Mouse (Mus musculus) neural tube, embryonic 15.5 days (tissue): ENCODE results near the gene Mecom. TPM values are rescaled to one million over a fixed set of nuclear protein-coding genes. Genes with fewer than 3 reads are reported as not detected.
"Not testable (repeated sequence)": the region's sequence is repeated elsewhere in the genome, so short reads cannot be mapped to it uniquely, and the experiment has no call there.

Experiments
- ATAC-seq: fragments of 200-750 bp; cut with Nextera tagmentation; 2 replicates; pipeline ENCODE4 v1.8.0; 2017; ENCODE audit warnings: mild to moderate bottlenecking, moderate TSS enrichment, moderate library complexity; ENCODE audit not compliant: low FRiP score
- H3K27ac ChIP-seq: fragments of 300-500 bp; sonication (generic); replicated peaks from 2 replicates; pipeline ENCODE4 v1.5.1; 2015; ENCODE audit warnings: mild to moderate bottlenecking, inconsistent platforms
- H3K27me3 ChIP-seq: fragments of 300-500 bp; sonication (generic); replicated peaks from 2 replicates; pipeline ENCODE4 v1.6.1; 2015; ENCODE audit warnings: inconsistent platforms
- H3K36me3 ChIP-seq: fragments of 300-500 bp; sonication (generic); 2 replicates; pipeline ENCODE4 v1.6.1; 2015; ENCODE audit warnings: inconsistent platforms
- H3K4me1 ChIP-seq: fragments of 300-500 bp; sonication (generic); 2 replicates; pipeline ENCODE4 v1.6.1; 2015; ENCODE audit warnings: inconsistent platforms
- H3K4me2 ChIP-seq: fragments of 300-500 bp; sonication (generic); 2 replicates; pipeline ENCODE4 v1.6.1; 2015; ENCODE audit warnings: inconsistent platforms, mild to moderate bottlenecking, moderate library complexity
- H3K4me3 ChIP-seq: fragments of 300-500 bp; sonication (generic); replicated peaks from 2 replicates; pipeline ENCODE4 v1.5.1; 2015; ENCODE audit warnings: mild to moderate bottlenecking, inconsistent platforms
- H3K9ac ChIP-seq: fragments of 300-500 bp; sonication (generic); replicated peaks from 2 replicates; pipeline ENCODE4 v1.6.1; 2015; ENCODE audit warnings: mild to moderate bottlenecking, inconsistent platforms
- H3K9me3 ChIP-seq: fragments of 300-500 bp; sonication (generic); replicated peaks from 2 replicates; pipeline ENCODE4 v1.6.1; 2016; ENCODE audit warnings: inconsistent platforms
- WGBS: fragments of 180-500 bp; shearing (Covaris S2); methylation state at CpG from one replicate; pipeline ENCODE4 v1.1.7; 2015; ENCODE audit warnings: mixed read lengths; 5-methylcytosine and 5-hydroxymethylcytosine counted together
- polyA plus RNA-seq: library from polyadenylated mRNA; unstranded; fragments of >200 nt; fragmentation: Nextera tagmentation; extraction: Ambion mirVana; gene quantifications from 2 replicates; pipeline ENCODE4 v1.2.1, GENCODE M21; 2015

Gene Mecom
- polyA plus RNA-seq: 5.2 and 5.5 TPM in 2 replicates

GRCm38 (mm10) chr3:30547908-30548307, at the start of gene Mecom:
TSS of gene Mecom (minus strand) at chr3:30548008.
- WGBS: 83% methylated on average over 3 of the region's 3 CpGs
- no peaks in the 10 kb centered on the region for H3K27me3 ChIP-seq
- no peak within 1 kb of the TSS for H3K4me3 ChIP-seq
- no peaks in the 10 kb centered on the region for H3K9me3 ChIP-seq
- H3K4me2 ChIP-seq: peak within 1 kb of the TSS; percentile 9; the same call in 1 of the 2 replicates
- H3K27ac ChIP-seq: no peak within 1 kb of the TSS
- no peak within 1 kb of the TSS for H3K9ac ChIP-seq
- H3K4me1 ChIP-seq: peaks cover 4% of the 10 kb centered on the region; the same call in 1 of the 2 replicates
- ATAC-seq: no peak
- H3K36me3 ChIP-seq: no peaks in the 10 kb centered on the region

DNA sequence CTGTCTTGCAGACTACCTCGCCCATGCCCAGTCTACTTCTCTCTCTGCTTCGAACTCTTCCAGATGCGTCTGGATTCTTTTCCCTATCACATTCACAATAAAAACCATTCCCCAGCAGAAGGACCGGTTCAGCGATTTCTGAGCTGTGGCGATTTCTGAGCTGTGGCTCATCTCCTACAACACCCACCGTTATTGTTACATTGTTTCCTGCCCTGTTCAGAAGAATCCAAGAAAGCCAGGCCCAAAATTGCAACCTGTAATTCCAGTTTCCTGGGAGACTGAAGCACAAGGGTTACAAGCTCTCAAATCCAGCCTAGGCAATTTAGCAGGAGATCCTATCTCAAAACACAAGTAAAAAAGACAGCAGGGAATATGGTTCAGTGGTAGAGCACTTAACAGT, 49.5 kb upstream of the Mecom start:
- 88% methylated on average over 7 of the region's 7 CpGs for WGBS

DNA sequence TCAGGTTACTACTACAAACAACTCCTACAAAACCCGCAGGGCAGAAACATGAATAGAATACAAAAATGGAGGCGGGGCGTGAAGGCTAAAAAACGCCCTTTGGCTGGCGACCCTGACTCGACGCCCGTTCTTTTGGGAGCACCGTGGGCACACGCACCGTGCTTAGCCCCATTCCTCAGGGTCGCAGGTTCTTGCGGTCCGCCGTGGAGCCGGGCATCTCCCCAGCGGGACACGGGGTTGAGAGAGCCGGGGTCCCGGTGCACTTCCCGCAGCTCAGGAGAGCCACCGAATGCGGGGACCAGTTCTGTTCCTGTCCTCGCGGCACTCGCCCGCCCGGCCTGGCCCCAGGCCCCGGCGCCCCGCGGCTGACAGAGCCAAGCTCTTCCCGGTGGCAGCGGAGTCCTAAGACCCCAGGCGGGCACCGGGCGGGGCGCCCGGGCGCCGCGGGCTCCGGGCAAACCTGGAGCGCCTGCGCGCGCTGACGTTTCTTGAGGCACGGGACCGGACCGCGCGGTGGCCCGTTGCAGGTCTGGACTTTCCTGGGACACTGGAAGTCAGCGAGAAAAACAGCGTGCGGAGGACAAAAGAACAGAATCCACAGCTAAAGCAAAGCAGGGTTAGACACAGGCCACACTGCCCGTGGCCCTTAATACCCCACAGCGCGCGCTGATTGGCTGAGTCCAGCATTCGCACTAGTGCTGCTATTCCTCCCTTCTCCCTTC, 47.5 kb upstream of the Mecom start:
- Histone ChIP-seq H3K36me3 (no peaks in the 10 kb centered on the region), H3K9ac (peak overlapping the region; percentile 90), H3K9me3 (no peaks in the 10 kb centered on the region), H3K4me2 (peak overlapping the region; percentile 74), H3K4me3 (peak overlapping the region; percentile 82), H3K4me1 (peaks cover 26% of the 10 kb centered on the region), H3K27me3 (no peaks in the 10 kb centered on the region), H3K27ac (peak overlapping the region; percentile 84)
- under 1% methylated on average over 62 of the region's 62 CpGs for WGBS
- ATAC-seq: peak; percentile 71

More for the DNA sequence above, 49.5 kb upstream of the Mecom start:
- Histone ChIP-seq H3K4me1 (peaks cover 26% of the 10 kb centered on the region), H3K27me3 (no peaks in the 10 kb centered on the region), H3K9me3 (no peaks in the 10 kb centered on the region), H3K9ac (no peak overlapping the region), H3K4me3 (no peak overlapping the region), H3K4me2 (no peak overlapping the region), H3K36me3 (no peaks in the 10 kb centered on the region), H3K27ac (no peak overlapping the region)
- ATAC-seq: no peak

GRCm38 (mm10) chr3:30593719-30594485, 46.1 kb upstream of the Mecom start:
- no peak for ATAC-seq
- 74% methylated on average over 4 of the region's 4 CpGs for WGBS
- H3K4me2 ChIP-seq: no peak overlapping the region
- no peaks in the 10 kb centered on the region for H3K36me3 ChIP-seq
- H3K27me3 ChIP-seq: no peaks in the 10 kb centered on the region
- H3K4me1 ChIP-seq: peaks cover 13% of the 10 kb centered on the region
- no peaks in the 10 kb centered on the region for H3K9me3 ChIP-seq
- H3K4me3 ChIP-seq: no peak overlapping the region
- no peak overlapping the region for H3K9ac ChIP-seq
- H3K27ac ChIP-seq: no peak overlapping the region

- no peak overlapping the region for H3K4me3 ChIP-seq
- no peak overlapping the region for H3K9ac ChIP-seq
- WGBS: 2% methylated on average over 2 of the region's 2 CpGs
- H3K27ac ChIP-seq: no peak overlapping the region
- no peak overlapping the region for H3K4me2 ChIP-seq
- no peaks in the 10 kb centered on the region for H3K27me3 ChIP-seq
- H3K36me3 ChIP-seq: no peaks in the 10 kb centered on the region
- H3K9me3 ChIP-seq: no peaks in the 10 kb centered on the region
- peaks cover 12% of the 10 kb centered on the region for H3K4me1 ChIP-seq
- 0 out of 2 replicates have a peak, but pooled peaks have one; percentile 40 for ATAC-seq
Measured at GRCm38 (mm10) chr3:30592418-30592853, 44.6 kb upstream of the Mecom start.

DNA sequence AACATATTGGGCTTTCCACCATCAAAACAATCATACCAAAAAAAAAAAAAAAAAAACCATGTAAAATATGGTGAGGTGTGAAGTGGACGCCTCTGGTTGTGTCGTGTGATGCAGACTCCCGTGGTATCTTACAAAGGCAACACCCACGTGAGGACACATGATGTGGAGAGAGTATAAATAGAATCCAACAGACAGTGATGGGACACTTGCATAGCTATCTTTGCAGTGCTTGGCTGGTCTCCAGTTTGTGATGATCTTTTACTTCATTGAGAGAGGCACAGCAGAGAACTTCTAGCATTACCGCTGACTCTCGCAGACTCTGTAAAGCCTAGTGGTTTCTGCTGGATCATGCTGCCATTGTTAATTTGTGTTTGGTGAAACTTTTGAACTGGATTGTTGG, 41.1 kb upstream of the Mecom start:
- no peak overlapping the region for H3K27ac ChIP-seq
- no peaks in the 10 kb centered on the region for H3K27me3 ChIP-seq
- H3K36me3 ChIP-seq: no peaks in the 10 kb centered on the region
- H3K4me3 ChIP-seq: no peak overlapping the region
- 0 out of 2 replicates have a peak, but pooled peaks cover 3% of the 10 kb centered on the region for H3K4me1 ChIP-seq
- no peak for ATAC-seq
- H3K4me2 ChIP-seq: no peak overlapping the region
- H3K9ac ChIP-seq: no peak overlapping the region
- H3K9me3 ChIP-seq: no peaks in the 10 kb centered on the region
- 83% methylated on average over 6 of the region's 6 CpGs for WGBS

GRCm38 (mm10) chr3:30573549-30573948, 25.7 kb upstream of the Mecom start:
- Histone ChIP-seq H3K4me2 (no peak overlapping the region), H3K9ac (no peak overlapping the region), H3K9me3 (no peaks in the 10 kb centered on the region), H3K36me3 (no peaks in the 10 kb centered on the region), H3K27me3 (no peaks in the 10 kb centered on the region), H3K27ac (no peak overlapping the region), H3K4me1 (no peaks in the 10 kb centered on the region), H3K4me3 (no peak overlapping the region)
- ATAC-seq: no peak
- WGBS: 22% methylated on average over 2 of the region's 2 CpGs

DNA sequence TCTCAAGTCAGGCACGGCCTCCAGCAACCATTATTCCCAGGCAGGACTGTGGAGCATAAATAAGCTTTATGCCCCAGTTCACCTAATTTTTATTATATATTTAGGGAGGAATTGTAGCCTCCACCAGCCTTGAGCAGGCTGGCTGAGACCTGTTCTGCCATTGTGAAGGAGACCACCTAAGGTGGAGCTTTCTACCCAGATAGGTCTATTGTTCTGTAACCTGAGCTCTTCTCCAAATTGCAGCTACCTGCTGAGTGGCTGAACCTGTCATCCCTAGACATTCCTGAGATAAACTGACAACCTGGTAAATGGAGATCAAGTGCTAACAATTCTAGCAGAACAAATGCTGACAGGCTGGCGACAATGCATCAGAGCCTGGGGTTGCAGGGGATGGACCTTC, 18.5 kb upstream of the Mecom start:
- H3K27me3 ChIP-seq, H3K4me3 ChIP-seq, H3K4me2 ChIP-seq, H3K27ac ChIP-seq, H3K9me3 ChIP-seq, H3K9ac ChIP-seq, ATAC-seq, H3K4me1 ChIP-seq, H3K36me3 ChIP-seq: not testable (repeated sequence)
- 29% methylated on average over 1 of the region's 2 CpGs for WGBS

- H3K27ac ChIP-seq: no peak overlapping the region
- H3K4me2 ChIP-seq: no peak overlapping the region
- H3K36me3 ChIP-seq: no peaks in the 10 kb centered on the region
- H3K4me3 ChIP-seq: no peak overlapping the region
- H3K27me3 ChIP-seq: no peaks in the 10 kb centered on the region
- no peaks in the 10 kb centered on the region for H3K4me1 ChIP-seq
- no peaks in the 10 kb centered on the region for H3K9me3 ChIP-seq
- no peak overlapping the region for H3K9ac ChIP-seq
- WGBS: 58% methylated on average over 6 of the region's 6 CpGs
- no peak for ATAC-seq
Measured at GRCm38 (mm10) chr3:30560677-30561314, 13.0 kb upstream of the Mecom start.

DNA sequence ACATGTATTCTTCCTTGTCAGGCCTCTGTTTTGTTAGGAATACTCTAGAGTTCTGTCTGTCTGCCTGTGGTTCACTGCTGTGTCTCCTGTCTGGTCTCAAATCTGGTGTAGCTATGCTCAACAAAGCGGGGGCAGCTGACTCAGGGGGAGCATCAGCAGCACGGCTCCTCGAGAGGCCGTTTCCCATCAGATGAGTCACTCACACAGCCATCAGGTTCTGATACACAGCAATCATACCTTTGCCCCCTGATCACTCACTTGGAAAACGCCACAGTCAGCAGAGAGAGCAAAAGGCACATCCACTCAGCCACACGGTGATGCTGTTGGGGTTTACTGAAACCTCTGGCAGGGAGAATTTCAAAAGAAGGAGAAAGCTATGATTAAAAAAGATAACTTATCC, 5.9 kb upstream of the Mecom start:
- Histone ChIP-seq H3K4me3 (no peak overlapping the region), H3K36me3 (no peaks in the 10 kb centered on the region), H3K27me3 (no peaks in the 10 kb centered on the region), H3K4me2 (no peak overlapping the region), H3K9ac (no peak overlapping the region), H3K27ac (no peak overlapping the region), H3K4me1 (no peaks in the 10 kb centered on the region), H3K9me3 (no peaks in the 10 kb centered on the region)
- no peak for ATAC-seq
- 75% methylated on average over 6 of the region's 6 CpGs for WGBS

GRCm38 (mm10) chr3:30550218-30550617, 2.4 kb upstream of the Mecom start:
- Histone ChIP-seq H3K9me3 (no peaks in the 10 kb centered on the region), H3K36me3 (no peaks in the 10 kb centered on the region), H3K4me3 (no peak overlapping the region), H3K27me3 (no peaks in the 10 kb centered on the region), H3K4me2 (no peak overlapping the region), H3K9ac (no peak overlapping the region), H3K27ac (no peak overlapping the region), H3K4me1 (peaks cover 4% of the 10 kb centered on the region; the same call in 1 of the 2 replicates)
- no peak for ATAC-seq
- WGBS: 59% methylated on average over 2 of the region's 2 CpGs
